Mouse (Mus musculus): ENCODE data around the gene Agrn.
"Not testable (repeated sequence)": the region's sequence is repeated elsewhere in the genome, so short reads cannot be mapped to it uniquely, and the experiment has no call there.

Gene Agrn

DNA sequence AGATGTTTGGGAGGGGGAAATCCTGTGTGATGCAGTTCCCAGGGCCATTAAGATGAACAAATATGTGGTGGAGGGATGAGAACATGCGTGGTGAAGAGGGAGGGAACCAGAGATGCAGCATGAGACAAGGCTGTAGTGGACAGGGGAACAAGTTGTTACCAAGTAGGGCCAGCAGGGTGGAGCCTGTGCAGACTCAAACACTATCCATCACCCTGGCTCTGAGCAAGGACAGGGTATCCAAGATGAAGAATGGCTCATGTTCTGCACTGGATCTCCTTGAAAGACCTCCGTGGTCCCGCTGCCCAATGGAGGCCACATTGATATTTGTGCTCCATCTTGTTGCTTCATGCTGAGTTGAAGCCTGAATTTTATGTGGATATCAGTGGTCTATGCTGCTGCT is 42.5 kb downstream of the Agrn start:
- no peak for DNase-seq (ENCODE audit: low spot score)

DNA sequence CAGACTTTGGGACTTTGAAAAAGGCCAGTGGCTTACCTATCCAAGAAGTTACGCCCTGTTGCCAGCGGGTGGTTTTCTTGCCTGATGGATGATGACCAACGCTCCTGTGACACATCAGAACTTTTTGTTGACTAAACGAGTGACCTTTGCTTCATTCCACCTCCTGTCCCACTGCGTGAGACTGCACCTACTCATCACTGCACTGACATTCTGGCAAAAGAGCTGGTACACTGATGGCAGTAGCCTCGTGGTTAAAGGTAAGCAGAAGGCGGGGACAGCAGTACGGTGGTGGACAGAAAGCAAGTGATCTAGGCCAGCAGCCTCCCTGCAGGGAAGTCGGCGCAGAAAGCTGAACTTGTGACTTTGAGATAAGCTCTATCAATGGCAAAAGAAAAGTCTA is 46.4 kb downstream of the Agrn start:
- DNase-seq (ENCODE audit: low spot score) = not testable (repeated sequence)

DNA sequence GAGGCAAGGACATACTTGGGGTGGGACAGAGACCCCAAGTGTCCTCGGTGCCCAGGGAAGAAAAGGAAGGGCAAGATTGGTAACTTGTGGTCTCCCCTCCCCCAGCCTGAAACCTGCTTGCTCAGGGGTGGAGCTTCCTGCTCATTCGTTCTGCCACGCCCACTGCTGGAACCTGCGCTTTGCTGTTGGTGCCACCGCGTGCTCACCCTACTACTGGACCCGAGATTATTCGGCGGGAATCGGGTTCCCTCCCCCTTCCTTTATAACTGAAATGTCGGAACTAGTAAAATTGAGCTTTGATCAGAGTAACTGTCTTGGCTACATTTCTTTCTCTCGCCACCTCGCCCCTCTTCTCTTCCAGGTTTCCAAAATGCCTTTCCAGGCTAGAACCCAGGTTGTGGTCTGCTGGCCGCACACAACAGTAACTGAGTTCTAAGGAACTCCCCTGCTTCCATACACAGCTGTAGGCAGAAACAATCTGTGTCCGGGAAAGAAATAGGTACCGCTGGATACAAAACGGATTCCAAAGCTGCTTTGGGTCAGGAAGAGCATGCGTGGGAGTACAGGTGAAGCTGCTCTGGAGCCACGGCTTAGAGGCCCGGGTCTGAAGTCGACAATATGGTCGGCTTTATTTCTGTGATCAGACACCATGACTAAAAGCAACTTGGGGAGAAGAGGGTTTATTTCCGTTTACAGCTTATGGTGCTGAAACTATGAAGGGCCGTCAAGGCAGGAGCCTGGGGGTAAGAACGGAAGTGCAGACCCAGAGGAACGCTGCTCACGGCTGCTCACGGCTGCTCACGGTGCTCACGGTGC is 60.8 kb downstream of the Agrn start:
- no peak for DNase-seq (ENCODE audit: low spot score)

DNA sequence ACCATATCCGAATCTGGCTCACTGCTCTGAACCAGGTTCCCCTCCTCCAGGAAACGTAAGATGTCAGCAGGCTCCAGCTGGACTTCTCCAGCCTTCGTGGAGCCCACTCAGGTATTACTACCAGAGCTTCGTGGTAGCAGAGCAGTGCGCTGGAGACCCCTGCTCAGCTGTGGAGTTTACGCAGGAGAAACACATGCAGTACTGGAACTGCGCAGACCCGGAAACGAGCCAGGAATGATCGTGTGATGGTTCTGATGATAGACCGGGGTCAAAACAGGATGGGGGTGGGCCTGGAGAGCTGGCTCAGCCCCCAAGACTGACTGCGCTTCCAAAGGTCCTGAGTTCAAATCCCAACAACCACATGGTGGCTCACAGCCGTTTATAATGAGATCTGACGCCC is 61.5 kb downstream of the Agrn start:
- no peak for DNase-seq (ENCODE audit: low spot score)

DNA sequence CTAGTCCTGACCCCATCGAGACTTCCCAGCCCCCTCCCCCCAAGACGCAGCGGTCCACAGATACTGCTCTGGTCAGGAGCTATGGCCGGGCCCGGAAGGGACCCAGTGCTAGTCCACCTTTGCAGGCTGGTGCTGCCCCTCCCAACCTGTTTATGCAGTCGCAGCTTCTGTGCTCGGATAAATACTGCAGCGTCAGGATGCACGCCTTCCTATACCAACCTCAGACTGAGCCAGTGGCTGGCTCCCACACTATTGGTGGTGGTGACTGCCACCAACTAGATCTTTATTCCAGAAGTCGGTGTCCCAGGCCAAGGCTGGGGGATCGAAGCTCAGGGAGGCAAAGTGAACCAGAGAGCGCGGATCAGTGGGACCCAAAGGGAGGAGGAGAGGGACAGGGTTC is 62.2 kb downstream of the Agrn start:
- no peak for DNase-seq (ENCODE audit: low spot score)

DNA sequence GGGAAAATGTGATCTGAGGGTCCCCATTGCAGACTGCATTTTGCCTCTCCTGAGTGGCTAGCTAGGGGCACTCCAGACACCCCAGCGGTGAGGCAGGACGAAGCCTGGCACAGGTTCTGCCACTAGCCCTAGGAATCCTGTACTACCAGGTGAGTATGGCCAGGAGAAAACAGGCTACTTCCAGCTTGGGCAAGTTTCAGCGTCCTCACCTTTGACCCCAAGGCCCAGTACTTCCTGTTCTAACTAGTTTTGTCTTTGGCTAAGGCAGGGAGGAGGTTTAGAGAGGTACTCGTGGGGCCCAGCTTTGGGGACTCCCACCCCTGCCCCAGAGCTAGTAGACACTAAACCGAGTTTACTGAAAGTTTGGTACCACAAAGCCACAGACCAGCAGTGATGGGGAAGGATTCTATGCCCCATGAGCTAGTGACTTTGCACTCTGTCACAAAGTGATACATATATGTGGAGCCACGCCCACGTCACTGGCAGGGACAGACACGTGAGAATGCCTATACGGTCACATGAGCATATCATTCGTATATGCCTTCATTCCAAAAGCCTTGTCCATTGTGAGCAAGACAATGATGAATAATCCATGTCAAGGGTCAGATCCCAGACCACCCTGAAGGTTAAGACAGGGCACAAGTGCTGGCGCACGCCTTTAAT is 63.2 kb downstream of the Agrn start:
- peak; percentile 32 for DNase-seq (ENCODE audit: low spot score)

DNA sequence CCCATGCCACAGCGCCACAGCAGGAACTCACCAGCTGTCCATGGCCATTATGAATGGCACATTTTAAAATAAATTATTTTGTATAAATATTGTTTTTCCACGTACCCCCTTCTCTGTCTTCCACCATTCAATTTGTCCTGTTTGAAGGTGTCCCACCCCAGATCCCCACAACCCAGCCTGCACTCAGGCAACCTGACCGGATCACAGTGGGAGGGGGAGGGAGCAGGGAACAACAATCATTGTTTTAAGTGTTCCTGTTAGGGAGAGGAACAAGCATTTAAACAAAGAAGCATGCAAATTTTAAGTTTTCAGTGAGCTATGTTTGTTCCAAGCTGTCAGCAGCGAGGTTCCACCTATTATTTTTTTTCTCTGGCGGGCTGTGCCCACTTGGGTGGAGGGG is 64.0 kb downstream of the Agrn start:
- DNase-seq (ENCODE audit: low spot score) = no peak

DNA sequence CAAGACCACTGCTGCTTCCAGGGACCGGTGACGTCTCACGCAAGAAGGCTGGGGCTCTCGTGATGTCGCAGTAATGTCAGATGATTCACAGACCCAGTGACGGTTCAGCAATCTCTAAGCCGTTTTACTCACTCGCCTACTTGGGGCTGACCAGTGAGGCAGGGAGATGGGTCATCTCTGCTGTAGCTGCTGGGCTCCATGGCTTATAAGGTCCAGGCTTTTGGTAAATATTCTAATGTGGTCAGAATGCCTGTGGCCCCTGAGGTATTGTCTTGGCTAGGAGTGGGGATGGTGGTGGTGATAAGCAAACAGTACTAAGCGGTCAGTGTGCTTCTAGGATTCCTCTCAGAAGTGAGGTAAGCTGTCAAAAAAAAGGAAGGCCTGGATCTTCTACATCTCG is 66.3 kb downstream of the Agrn start:
- DNase-seq (ENCODE audit: low spot score) = peak; percentile 12

DNA sequence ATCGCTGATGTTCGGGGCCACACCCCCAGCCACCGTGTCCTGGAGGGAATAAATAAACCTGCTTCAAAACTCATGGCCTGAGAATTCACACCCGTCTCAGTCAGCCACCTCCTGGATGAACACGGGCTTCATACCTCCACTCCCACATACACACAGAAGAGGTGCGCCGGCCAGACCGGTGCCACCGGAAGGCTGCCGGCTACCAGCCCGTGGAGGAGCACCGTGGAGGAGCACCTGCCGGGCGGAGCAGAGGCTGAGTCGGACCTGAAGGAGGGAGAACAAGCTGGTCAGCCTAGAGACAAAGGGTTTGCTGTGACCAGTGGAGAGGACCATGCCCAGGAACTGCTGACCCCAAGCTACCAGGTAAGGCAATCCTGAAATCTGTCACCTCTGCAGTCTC is 66.9 kb downstream of the Agrn start, which contains the start of gene Rnf223:
Gene Rnf223 (plus strand): TSS at position 78 of the 400 bp plus-strand sequence.
- no peak for DNase-seq (ENCODE audit: low spot score)

DNA sequence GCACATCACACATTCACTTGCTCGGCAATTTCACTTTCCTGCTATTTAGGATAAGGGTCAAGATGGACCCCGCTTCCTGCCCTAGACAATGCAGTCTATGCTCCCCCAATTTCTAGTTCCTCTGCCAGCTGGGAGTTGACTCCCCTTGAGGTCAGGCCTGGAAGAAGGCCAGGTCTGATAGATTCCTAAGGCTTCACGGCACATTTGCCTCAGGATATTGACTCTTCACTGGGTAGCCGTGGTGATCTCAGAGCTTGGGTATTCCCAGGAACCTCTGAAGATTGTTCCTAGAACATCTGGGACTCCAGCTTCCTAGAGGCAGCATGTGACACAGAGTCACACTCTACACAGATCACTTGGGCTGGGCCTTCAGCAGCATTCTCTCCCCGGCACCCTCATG is 68.5 kb downstream of the Agrn start:
- no peak for DNase-seq (ENCODE audit: low spot score)

DNA sequence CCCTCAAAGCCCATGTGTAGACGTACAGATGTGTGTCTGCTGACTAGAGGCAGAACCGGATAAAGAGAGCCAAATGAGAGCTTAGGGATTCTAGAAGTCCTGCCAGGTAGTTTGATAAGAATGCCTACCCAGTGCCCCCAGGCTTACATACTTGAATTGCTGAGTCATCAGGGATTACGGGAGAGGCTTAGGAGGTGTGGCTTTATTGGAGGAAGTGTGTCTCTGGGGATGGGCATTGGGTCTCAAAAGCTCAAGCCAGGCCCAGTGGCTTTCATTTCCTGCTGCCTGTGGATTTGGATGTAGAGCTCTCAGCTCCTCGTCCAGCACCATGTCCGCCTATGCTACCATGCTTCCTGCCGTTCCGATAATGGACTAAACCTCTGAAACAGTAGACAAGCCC is 70.4 kb downstream of the Agrn start:
- DNase-seq (ENCODE audit: low spot score) = no peak

DNA sequence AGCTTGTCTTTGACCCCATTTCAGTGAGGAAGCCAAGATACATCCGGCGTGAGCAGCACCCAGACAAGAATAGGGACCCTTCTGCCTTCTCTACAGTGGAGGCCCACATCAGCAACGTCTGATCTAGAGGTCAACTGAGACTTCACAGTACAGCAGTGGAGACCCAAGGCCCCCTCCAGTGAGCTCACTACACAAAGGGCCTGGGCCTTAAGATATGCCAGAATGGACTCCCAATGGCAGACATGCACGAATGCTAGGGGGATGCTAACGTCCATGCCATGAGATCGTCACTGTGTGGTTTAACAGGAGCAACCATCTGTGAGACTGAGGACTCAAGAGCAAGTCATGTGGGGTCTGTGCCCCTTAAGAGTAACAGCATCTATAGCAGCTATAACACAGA is 71.9 kb downstream of the Agrn start:
- DNase-seq (ENCODE audit: low spot score) = no peak

DNA sequence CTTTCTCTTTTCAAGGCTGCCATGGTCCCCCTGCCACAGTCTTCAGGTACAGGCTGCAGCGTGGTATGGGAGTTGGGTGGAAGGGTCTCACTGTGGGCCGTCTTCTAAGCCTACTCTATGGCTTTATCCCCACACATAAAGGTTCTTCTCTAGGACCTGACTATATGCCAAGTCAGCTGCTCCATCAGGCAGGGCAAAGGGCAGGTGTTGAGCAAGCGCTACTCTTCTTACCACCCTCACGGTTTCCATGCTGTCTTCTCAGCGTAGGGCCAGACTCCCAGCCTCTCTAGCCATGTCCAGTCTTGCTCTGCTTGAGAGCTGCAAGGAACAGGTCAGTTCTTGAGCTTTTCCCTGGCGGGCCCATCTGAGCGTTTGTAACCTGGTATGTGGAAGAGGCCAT is 73.2 kb downstream of the Agrn start:
- DNase-seq (ENCODE audit: low spot score) = no peak

All from testis, postnatal 10 days (tissue).